Mouse (Mus musculus): Measurements from ENCODE around the gene Spsb4.

- TF ChIP-seq CTCF (IDR thresholded peaks at IDR 0.05) = no peak
- no peak for TF ChIP-seq POLR2A (IDR thresholded peaks at IDR 0.05; ENCODE audit: insufficient read depth, low read depth, low read length)
Observed at GRCm38 (mm10) chr9:97055906-97056305, 37.3 kb upstream of the Spsb4 start.

Measured in heart, adult 2 months (tissue).